Mouse (Mus musculus) bone marrow macrophage, adult 2 months (primary cell): Measurements from ENCODE around the gene Itih2.

Experiments
- CTCF ChIP-seq: IDR thresholded peaks from 2 replicates; pipeline ENCODE4 v1.5.1; 2012; ENCODE audit warnings: low read depth, mild to moderate bottlenecking, low read length, moderate library complexity
- POLR2A ChIP-seq: IDR thresholded peaks from 2 replicates; pipeline ENCODE4 v1.6.1; 2012; ENCODE audit warnings: mild to moderate bottlenecking, low read depth, low read length, borderline replicate concordance

DNA sequence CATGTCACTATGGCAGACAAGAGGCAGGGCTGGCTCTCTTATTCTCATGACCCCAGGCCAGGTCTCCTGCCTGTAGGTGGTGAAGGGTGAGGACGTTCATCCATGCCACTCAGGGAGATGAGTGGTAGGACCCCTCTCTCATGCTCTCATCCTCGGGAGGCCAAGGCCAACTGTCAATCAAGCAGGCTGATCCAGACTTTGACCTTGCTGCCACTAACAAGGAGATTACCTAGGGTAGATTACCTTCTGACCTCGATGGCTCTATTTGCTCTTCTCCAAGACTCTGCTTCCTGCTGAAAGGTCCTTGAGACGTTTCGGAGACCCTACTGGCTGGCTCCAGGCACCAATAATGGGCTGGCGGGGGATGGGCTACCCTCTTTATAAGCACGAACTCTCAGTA is 56.7 kb downstream of the Itih2 start:
- no peak for TF ChIP-seq CTCF
- no peak for TF ChIP-seq POLR2A
